Mouse (Mus musculus): ENCODE results near the gene Ddx54. TPM values are rescaled to one million over a fixed set of nuclear protein-coding genes. Genes with fewer than 3 reads are reported as not detected.
A peak's percentile ranks its signal among the peaks of the same experiment; 100 is the strongest.

The Ddx54 gene
- polyA plus RNA-seq, 1 experiment from 2014 or later = 26.9 TPM

DNA sequence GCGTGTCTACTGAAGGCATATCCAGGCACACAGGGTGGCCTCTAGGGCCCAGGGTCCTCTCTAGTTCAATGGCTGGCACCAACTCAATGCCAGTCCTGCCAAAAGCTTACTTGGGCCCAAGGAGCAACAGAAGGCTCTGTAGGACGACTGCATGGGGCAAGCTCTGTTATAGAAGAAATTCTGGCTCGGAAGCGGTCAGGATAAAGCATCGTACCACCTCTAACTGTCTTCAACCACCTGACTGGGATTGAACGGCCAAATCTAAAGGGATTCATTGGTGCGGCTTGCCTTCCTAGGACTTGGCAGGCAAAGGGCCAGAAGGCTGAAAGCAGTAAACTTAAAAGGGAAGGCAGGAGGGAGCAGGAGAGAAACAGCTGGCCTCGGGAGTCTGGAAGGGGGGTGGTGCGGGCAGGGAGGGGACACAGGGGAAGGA is 44.2 kb upstream of the Ddx54 start:
- ATAC-seq = 0 out of 2 replicates have a peak, but pooled peaks have one; percentile 2
- H3K36me3 ChIP-seq (ENCODE audit: control insufficient read depth, insufficient read depth, low read length) = no peaks in the 10 kb centered on the region
- 30% methylated on average over 9 of the region's 9 CpGs for WGBS
- H3K9me3 ChIP-seq (replicated peaks; ENCODE audit: control insufficient read depth, low read length) = no peaks in the 10 kb centered on the region
- H3K4me1 ChIP-seq (ENCODE audit: control insufficient read depth, insufficient read depth, low read length) = peaks cover 56% of the 10 kb centered on the region
- H3K27me3 ChIP-seq (replicated peaks; ENCODE audit: control insufficient read depth, insufficient read depth, low read length) = no peaks in the 10 kb centered on the region
- peak overlapping the region; percentile 92 for H3K27ac ChIP-seq (ENCODE audit: low read depth, low read length)
- H3K4me3 ChIP-seq (ENCODE audit: low read depth, low read length) = no peak overlapping the region
- peak; percentile 65 for DNase-seq (ENCODE audit: low spot score)
- peak overlapping the region; percentile 33 for H3K9ac ChIP-seq (ENCODE audit: low read length)
- H3K4me2 ChIP-seq (ENCODE audit: low read length) = 0 out of 2 replicates have a peak overlapping the region, but pooled peaks have one; percentile 9

DNA sequence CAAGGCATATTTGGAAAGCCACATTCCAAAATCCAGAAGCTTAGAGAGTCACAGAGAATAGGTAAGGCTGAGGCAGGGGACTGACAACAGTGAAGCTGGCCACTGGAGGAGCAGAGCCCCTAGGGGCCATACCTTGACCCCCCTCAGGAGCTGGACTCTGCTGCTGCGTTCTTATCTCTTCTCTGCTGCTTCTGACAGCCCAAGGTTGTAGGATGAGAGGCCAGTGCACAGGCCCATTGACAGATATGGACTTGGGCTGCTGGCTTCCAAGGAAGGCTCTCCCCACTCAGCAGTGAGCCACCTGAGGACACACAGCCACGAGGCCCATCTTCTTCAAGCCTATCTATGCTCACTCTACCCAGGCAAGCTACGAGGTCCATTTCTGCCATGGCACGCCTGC is 43.6 kb upstream of the Ddx54 start:
- Histone ChIP-seq H3K27me3 (replicated peaks; ENCODE audit: control insufficient read depth, insufficient read depth, low read length) (no peaks in the 10 kb centered on the region), H3K4me2 (ENCODE audit: low read length) (0 out of 2 replicates have a peak overlapping the region, but pooled peaks have one; percentile 9), H3K9ac (ENCODE audit: low read length) (no peak overlapping the region), H3K36me3 (ENCODE audit: control insufficient read depth, insufficient read depth, low read length) (no peaks in the 10 kb centered on the region), H3K4me3 (ENCODE audit: low read depth, low read length) (no peak overlapping the region), H3K27ac (ENCODE audit: low read depth, low read length) (peak overlapping the region; percentile 92), H3K9me3 (replicated peaks; ENCODE audit: control insufficient read depth, low read length) (no peaks in the 10 kb centered on the region), H3K4me1 (ENCODE audit: control insufficient read depth, insufficient read depth, low read length) (peaks cover 53% of the 10 kb centered on the region)
- DNase-seq (ENCODE audit: low spot score) (no peak), ATAC-seq (no peak)
- WGBS = 85% methylated on average over 4 of the region's 4 CpGs

DNA sequence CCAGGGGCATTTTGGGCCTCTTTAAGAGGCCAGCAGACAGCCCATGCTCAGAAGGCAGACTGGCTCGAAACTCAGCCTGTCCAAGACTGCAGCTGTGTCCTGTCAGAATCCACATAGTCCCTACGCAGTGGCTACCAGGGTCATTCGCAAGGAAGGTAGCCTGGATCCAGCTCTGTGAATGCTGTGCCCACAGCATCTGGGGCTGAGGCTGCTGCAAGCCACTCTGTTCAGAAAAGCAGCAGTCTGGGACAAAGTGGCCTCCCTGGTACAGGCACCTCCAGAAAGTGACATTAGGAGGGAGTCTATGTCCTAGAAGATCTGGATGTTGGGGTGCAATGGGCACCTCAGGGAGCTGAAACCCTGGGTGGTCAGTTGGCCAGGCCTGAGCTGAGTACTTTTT is 42.7 kb upstream of the Ddx54 start:
- Histone ChIP-seq H3K36me3 (ENCODE audit: control insufficient read depth, insufficient read depth, low read length) (no peaks in the 10 kb centered on the region), H3K4me2 (ENCODE audit: low read length) (no peak overlapping the region), H3K4me3 (ENCODE audit: low read depth, low read length) (no peak overlapping the region), H3K9me3 (replicated peaks; ENCODE audit: control insufficient read depth, low read length) (no peaks in the 10 kb centered on the region), H3K9ac (ENCODE audit: low read length) (no peak overlapping the region; the same call in 1 of the 2 replicates), H3K27ac (ENCODE audit: low read depth, low read length) (no peak overlapping the region), H3K27me3 (replicated peaks; ENCODE audit: control insufficient read depth, insufficient read depth, low read length) (no peaks in the 10 kb centered on the region), H3K4me1 (ENCODE audit: control insufficient read depth, insufficient read depth, low read length) (peaks cover 51% of the 10 kb centered on the region)
- WGBS = 95% methylated on average over 3 of the region's 3 CpGs
- DNase-seq (ENCODE audit: low spot score) = no peak
- ATAC-seq = no peak

DNA sequence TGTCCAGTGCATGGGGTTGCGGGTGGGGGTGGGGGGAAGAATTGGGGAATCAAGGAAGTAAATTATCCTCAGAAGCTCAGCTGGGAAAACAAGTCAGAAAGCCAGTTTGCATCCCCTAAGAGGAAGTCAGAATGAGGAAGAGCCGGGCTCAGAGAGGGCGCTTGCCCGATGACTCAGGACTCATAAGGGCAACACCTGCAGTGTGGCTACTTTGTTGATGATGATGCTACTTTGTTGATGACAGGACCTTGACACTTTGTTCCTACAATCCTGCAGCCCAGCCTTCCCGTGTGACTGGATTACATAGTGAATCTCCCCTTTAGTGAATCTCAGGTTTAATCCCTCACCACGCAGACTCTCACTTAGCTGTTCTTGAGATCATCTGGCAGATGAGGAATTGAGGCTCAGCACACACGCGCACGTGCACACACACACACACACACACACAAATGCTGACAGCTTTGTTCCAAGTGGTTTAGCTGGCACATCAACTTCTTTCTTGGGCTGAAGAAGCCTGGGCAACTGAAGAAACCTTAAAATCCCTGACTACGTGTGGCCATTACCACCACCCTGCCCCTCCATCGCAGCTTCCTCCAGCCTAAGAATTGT is 42.1 kb upstream of the Ddx54 start:
- no peaks in the 10 kb centered on the region for H3K9me3 ChIP-seq (replicated peaks; ENCODE audit: control insufficient read depth, low read length)
- no peak overlapping the region for H3K4me2 ChIP-seq (ENCODE audit: low read length)
- H3K27me3 ChIP-seq (replicated peaks; ENCODE audit: control insufficient read depth, insufficient read depth, low read length) = no peaks in the 10 kb centered on the region
- WGBS = 85% methylated on average over 11 of the region's 11 CpGs
- no peaks in the 10 kb centered on the region for H3K36me3 ChIP-seq (ENCODE audit: control insufficient read depth, insufficient read depth, low read length)
- no peak overlapping the region for H3K27ac ChIP-seq (ENCODE audit: low read depth, low read length)
- H3K9ac ChIP-seq (ENCODE audit: low read length) = no peak overlapping the region
- no peak for DNase-seq (ENCODE audit: low spot score)
- H3K4me1 ChIP-seq (ENCODE audit: control insufficient read depth, insufficient read depth, low read length) = peaks cover 45% of the 10 kb centered on the region
- H3K4me3 ChIP-seq (ENCODE audit: low read depth, low read length) = no peak overlapping the region
- no peak for ATAC-seq

DNA sequence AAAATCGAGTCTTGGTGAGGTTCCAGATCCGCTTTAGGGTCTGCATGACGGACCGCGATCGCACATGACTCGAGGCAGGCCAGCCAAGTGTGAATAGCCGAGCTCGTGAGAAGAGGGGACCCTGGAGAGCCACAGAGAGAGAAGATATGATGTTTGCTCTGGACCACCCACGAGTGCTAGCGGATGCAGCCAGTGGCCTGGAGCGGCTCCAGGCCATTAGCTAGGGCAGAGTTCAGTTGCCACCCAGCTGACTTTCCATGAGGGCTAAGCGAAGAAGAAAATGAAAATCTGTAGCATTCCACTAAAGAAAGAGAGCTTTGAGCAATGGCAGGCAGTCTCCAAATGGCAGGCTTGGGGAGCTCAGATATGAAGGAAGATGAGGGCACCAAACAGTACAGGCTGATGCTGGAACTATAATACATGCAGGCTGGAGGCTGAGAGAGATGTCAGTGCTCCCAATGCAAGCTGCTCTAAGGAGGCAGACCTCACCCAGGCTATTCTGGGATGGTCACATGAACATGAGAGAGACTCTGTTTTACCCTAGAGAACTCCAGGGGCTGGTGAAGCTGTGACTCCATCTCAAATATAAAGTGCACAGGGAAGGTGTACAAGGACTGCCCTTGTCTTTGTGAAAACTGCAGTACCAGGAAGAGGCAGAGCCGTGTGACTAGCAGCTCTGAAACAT is 41.3 kb upstream of the Ddx54 start:
- Histone ChIP-seq H3K27me3 (replicated peaks; ENCODE audit: control insufficient read depth, insufficient read depth, low read length) (no peaks in the 10 kb centered on the region), H3K27ac (ENCODE audit: low read depth, low read length) (no peak overlapping the region), H3K4me3 (ENCODE audit: low read depth, low read length) (no peak overlapping the region), H3K9me3 (replicated peaks; ENCODE audit: control insufficient read depth, low read length) (no peaks in the 10 kb centered on the region), H3K36me3 (ENCODE audit: control insufficient read depth, insufficient read depth, low read length) (no peaks in the 10 kb centered on the region), H3K4me2 (ENCODE audit: low read length) (no peak overlapping the region), H3K9ac (ENCODE audit: low read length) (no peak overlapping the region), H3K4me1 (ENCODE audit: control insufficient read depth, insufficient read depth, low read length) (peaks cover 37% of the 10 kb centered on the region)
- WGBS = 59% methylated on average over 14 of the region's 14 CpGs
- no peak for ATAC-seq
- no peak for DNase-seq (ENCODE audit: low spot score)

DNA sequence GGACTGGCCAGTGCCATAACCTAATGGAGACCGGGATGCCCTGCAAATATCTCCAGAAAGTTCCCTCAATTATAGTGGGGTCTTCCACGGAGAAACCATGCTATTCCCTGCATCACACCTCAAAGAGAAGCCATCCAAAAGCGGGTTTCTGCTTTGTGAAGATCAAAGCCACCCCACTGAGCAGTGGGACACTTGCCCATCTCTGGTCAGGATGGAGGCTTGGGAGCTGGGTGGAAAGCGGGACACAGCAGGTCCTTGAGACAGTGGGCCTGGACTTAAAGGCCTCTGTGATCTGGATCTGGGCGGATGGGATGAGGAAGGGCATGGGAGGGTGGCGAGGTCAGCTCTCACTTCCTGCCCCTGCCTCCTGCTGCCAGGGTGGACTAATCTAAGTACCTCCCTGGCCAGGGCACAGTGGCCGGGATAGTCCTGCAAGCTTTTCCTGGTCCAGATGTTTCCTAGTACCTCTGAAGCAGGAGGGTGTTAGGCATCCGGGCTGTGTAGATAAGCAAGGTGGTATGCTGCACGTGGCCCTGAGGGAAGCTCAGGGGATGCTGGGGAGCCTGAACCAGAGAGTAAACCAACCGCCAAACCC is 38.0 kb upstream of the Ddx54 start:
- no peak overlapping the region for H3K9ac ChIP-seq (ENCODE audit: low read length)
- no peak overlapping the region for H3K4me3 ChIP-seq (ENCODE audit: low read depth, low read length)
- no peaks in the 10 kb centered on the region for H3K27me3 ChIP-seq (replicated peaks; ENCODE audit: control insufficient read depth, insufficient read depth, low read length)
- no peak overlapping the region for H3K4me2 ChIP-seq (ENCODE audit: low read length)
- no peaks in the 10 kb centered on the region for H3K9me3 ChIP-seq (replicated peaks; ENCODE audit: control insufficient read depth, low read length)
- WGBS = 81% methylated on average over 10 of the region's 10 CpGs
- no peak overlapping the region for H3K27ac ChIP-seq (ENCODE audit: low read depth, low read length)
- peaks cover 15% of the 10 kb centered on the region for H3K4me1 ChIP-seq (ENCODE audit: control insufficient read depth, insufficient read depth, low read length)
- DNase-seq (ENCODE audit: low spot score) (no peak), ATAC-seq (no peak)
- H3K36me3 ChIP-seq (ENCODE audit: control insufficient read depth, insufficient read depth, low read length) = no peaks in the 10 kb centered on the region

DNA sequence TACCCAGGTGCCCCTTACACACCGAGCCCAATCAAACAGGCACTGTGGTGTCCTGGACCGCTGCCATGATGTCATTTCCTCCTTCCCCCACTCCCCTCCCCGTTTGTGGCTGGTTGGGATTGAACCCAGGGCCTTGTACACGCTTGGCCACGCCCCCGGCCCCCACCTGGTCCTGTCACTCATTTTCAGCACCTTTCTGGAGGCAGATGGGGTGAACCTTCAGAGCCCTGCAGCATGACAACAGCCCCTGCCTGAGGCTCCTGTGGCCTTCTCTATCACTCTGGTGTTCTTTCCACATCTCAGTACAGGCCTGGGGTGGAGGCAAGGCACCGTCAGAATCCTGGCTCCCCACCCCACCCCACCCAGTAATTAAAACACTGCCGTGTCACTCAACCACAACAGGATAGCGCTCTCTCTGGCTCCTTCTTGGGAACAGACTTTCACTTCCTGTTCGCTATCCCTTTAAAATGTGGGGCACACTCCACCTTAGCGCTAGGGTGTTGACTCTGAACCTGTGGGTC is 35.7 kb upstream of the Ddx54 start:
- ATAC-seq (no peak), DNase-seq (ENCODE audit: low spot score) (no peak)
- no peaks in the 10 kb centered on the region for H3K27me3 ChIP-seq (replicated peaks; ENCODE audit: control insufficient read depth, insufficient read depth, low read length)
- H3K4me2 ChIP-seq (ENCODE audit: low read length) = no peak overlapping the region
- no peak overlapping the region for H3K9ac ChIP-seq (ENCODE audit: low read length)
- WGBS = 79% methylated on average over 11 of the region's 11 CpGs
- H3K36me3 ChIP-seq (ENCODE audit: control insufficient read depth, insufficient read depth, low read length) = 0 out of 2 replicates have a peak, but pooled peaks cover 7% of the 10 kb centered on the region
- H3K4me1 ChIP-seq (ENCODE audit: control insufficient read depth, insufficient read depth, low read length) = peaks cover 13% of the 10 kb centered on the region
- H3K9me3 ChIP-seq (replicated peaks; ENCODE audit: control insufficient read depth, low read length) = no peaks in the 10 kb centered on the region
- no peak overlapping the region; the same call in 1 of the 2 replicates for H3K27ac ChIP-seq (ENCODE audit: low read depth, low read length)
- no peak overlapping the region for H3K4me3 ChIP-seq (ENCODE audit: low read depth, low read length)

DNA sequence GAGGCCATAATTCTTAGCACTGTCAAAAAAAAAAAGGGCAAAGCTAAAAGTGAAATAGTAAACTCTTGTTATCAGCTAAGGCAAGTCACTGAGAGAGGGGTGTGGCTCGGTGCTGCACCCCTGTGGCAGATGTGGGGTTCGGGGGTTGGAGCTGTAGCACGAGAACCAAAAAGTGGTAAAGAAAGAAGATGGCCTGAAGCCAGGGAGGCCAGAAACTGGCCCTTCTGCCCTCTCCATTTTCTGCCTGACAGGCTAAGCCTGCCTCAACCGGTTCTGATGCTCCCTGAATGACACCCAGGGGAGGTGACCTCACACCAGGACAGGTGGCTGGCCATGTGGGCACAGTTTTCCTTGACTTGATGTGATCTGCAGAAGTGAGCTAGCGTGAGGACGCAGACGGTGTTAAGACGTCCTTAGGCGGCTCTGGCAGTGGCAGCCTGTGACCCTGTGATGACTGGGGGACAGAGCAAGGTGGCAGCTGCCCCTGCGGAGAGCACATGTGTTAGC is 34.6 kb upstream of the Ddx54 start:
- DNase-seq (ENCODE audit: low spot score) = no peak
- Histone ChIP-seq H3K27me3 (replicated peaks; ENCODE audit: control insufficient read depth, insufficient read depth, low read length) (no peaks in the 10 kb centered on the region), H3K4me2 (ENCODE audit: low read length) (no peak overlapping the region), H3K27ac (ENCODE audit: low read depth, low read length) (peak overlapping the region; percentile 18; the same call in 1 of the 2 replicates), H3K4me1 (ENCODE audit: control insufficient read depth, insufficient read depth, low read length) (peaks cover 13% of the 10 kb centered on the region), H3K9ac (ENCODE audit: low read length) (no peak overlapping the region), H3K36me3 (ENCODE audit: control insufficient read depth, insufficient read depth, low read length) (peaks cover 14% of the 10 kb centered on the region; the same call in 1 of the 2 replicates), H3K4me3 (ENCODE audit: low read depth, low read length) (no peak overlapping the region), H3K9me3 (replicated peaks; ENCODE audit: control insufficient read depth, low read length) (no peaks in the 10 kb centered on the region)
- 58% methylated on average over 10 of the region's 10 CpGs for WGBS
- no peak for ATAC-seq

Measured in forebrain, embryonic 14.5 days (tissue).